Mouse (Mus musculus): ENCODE measurements at regions not wholly inside any gene's neighbourhood (a gene's known extent, or its start where the extent isn't known, plus 50 kb on each side); places are given as distances from the start of the nearest gene placed in this dataset.

GRCm38 (mm10) chr4:131591456-131591855 is 246.6 kb downstream of the Ptpru start:
- no peak for TF ChIP-seq CTCF (IDR thresholded peaks at IDR 0.05; ENCODE audit: low read depth, low read length)
- TF ChIP-seq EP300 (IDR thresholded peaks at IDR 0.05; ENCODE audit: insufficient read depth, low read depth, low read length) = no peak

Measured in ES-Bruce4 (cell line).